Mouse (Mus musculus) urinary bladder, postnatal 14 days (tissue): ENCODE data around the gene Naa16.

Source experiments
- DNase-seq: peaks from one replicate; pipeline ENCODE4 v3.0.0; 2021; ENCODE audit warnings: low spot score

Gene Naa16

DNA sequence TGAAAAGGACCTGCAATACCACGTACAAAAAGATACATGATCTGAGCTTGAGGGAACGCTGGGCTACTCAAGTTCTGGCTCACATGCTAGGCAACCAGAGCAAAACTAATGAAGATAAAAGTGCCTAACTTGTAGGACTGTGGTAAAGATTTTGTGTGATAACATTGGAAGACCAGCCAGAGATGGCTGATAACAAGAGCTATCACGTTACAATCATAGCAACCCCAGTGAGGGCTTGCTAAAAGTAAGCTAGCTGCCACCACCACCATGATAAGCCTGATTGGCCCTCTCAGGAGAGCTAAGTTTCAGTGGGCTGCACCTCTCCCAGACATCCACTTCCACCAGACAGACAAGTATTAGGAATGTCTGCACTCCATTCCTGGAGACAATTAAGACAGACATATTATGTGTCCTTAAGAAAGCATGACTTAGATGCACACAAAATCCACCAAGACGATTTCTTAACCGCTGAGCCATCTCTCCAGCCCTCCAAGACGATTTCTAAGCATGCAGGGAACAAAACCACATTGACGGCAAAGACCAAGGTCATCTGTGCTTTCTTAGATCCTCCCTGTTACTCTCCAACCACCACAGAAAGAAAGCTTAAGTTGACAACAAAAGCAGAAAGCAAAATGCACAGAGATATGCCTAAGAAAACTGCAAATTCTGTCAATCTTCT is 92.1 kb downstream of the Naa16 start:
- DNase-seq, result no peak

DNA sequence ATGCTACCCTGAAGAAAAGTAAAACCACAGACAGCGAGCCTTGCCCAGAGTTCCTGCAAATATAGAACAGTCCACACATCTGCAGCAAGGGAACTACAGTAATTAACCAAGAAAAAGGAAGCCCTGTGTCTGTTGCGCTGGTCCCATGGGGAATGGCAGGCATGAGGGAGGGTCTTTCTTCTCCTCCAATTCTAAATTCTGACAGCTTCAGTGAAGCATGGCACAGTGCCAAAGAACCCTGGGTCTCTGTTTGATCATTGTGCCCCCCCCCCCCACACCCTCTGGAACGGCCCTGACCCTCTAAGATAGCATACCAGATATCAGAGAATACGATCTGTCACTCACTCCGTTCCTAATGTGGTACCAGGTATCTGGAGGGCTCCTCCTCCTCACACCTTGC is 93.7 kb downstream of the Naa16 start:
- DNase-seq, result no peak

DNA sequence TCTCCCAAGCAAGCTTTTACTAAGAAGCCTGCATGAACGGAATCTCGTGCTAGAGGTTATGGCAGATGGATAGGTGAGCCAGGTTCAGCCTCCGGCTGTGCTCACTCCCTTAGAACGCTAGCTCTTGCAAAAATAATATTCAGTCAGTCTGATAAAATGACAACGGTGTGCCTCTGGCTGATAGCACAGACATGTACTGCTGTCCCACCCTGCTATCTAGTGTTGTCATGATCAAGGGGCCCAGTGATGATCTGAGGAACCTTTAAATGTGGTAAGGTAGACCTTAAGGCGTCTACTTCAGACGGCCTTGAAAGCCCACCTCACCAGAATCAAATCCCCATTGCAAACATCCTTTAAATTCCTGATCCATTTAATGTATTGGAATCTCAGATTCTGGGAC is 94.4 kb downstream of the Naa16 start:
- DNase-seq, result no peak

DNA sequence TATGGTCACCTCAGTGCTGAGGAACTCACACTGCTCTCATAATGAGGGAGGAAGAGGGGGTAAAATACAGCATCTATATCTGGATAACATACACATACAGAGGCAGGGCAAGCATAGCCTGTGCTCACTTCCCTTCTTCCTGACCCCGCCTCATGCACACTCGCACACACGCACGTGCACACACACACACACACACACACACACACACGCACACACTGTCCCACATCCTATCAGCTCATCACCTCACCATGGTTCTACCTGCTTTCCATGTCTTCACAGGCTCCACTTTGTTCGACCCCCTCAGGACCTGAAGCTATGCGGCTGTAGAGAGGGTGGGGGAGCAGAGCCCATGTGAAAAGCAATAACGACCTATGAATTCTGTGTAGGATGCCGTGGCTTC is 95.0 kb downstream of the Naa16 start:
- DNase-seq, result no peak

DNA sequence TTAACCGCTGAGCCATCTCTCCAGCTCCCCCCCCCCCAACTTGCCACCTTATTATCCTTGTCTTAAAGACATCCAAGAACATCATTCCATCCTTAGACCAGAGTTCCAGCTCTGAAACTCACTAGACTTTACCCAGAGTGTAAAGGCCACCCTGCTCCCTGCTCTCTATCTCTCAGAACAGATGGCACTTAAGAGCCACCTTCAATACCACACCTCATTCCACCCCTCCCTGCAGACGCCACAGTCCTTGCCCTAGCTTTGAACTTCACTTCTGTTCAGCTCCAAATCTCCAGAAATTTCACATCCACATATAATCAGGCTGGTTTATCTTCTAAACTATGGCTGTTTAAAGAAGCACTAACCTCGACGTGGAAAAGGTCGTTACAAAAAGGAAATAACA is 95.6 kb downstream of the Naa16 start:
- DNase-seq, result no peak

DNA sequence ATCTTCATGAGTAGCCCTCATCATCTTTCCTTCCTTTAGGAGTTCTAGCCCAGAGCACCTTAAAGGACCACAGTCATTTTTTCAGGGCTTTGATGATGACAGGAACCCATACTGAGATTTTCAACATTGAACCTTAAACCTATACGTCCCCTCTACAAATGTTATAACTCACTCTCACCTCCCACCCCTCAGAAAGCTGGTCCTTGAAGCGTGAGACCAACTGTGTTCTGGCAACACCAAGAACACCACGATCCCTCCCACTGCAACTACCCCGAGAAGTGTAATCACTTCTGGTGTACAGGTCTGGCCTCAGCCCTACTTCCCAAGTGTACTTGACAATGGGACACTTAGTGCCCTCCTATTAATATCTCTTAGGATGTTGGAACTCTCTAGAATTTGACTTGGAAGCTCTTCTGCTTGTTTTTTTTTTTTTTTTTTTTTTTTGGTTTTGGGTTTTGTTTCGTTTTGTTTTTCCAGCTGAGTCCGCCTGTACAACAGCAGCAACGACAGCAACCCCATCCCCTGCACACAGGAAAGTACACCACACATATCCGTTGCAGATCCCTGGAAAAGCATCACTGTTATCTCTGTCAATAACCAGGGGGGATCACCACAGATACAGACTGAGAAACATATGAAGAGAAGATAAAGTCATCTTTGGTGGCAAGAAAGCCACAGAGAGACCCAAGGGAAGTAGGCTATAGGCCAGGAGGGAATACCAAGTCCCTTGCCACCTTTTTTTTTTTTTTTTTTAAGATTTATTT is 96.3 kb downstream of the Naa16 start:
- DNase-seq, result no peak

DNA sequence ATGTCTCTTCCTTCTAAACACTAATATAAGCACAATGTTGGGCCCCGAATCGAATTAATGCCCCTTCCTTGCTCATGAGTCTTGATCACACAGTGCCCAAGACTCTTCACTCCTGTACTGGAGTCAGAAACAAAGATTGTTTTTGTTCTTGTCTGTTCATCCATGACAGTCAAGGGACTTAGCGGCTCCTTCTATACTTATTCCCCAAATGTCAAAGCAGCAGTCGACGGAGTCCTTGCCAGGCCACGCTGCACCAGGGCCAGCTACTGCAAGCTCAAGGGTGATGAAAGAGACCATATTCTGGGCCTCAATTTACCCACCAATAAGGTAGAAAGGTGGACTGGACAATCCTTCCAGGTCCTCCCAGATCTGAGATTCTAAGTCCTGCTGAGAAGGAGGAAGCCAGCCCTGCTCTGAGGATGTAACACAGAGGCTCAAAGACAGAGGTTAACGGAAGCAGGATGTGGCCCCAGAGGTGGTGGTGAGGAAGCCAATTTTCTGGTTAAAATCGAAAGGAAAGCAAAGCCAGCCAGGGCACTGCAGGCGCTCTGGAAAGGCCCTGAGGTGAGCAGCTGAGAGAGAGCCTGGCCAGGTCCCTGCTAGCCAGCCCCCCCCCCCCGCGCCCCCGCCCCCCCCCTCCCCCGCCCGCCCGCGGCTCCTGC is 97.3 kb downstream of the Naa16 start:
- no peak for DNase-seq

DNA sequence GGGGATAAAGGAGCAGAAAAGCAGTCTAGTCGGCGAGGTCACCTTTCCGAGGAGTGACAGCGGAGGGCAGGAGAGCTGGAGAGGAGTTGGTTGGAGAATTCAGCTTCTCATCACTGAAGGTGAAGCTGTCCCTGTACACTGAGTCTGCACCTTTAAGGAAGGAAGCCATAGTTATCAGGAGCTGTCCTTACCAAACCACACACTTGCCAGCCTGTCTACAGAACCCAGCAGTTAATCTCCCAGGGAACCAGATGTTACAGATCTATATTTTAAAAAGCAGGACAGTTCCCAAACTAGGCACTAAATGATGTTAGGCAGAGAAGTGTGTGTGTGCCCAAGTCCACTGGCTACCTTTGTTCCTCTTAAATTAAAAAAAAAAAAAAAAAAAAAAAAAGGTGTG is 98.9 kb downstream of the Naa16 start:
- DNase-seq, result no peak

DNA sequence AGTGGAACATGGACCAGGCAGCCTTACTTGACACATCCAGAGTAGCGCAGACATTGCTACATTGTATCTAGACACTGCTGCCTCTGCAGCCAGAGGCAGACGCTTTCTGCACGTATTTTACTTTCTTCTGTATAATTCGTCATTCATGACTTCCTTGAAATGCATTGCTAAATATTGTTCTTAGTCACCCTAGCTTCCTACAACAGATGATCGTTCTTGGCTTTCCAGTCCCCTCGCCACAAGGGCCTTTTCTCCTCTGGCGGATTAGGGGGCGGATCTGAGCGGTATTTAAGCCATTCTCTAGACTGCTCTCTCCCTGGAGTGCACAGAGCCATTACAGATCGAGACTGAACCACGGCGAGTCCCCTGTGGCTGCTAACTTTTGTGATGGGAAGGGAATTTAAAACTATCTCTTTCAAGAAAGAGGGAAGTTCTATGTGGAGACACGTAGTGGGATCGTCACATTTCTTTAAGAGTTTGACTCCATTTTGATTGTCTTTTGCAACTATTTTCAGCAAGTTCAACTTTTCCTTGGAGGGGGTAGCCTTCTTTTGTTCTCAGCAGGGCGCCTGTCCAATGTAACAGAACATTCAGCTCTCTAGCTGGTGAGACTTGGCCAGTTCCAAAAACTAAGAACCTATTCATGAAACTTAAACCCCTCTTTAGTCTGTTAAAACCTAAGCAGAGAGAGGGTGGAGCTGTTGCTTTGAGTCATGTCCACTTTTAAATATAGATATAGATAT is 99.7 kb downstream of the Naa16 start:
- DNase-seq, result no peak

DNA sequence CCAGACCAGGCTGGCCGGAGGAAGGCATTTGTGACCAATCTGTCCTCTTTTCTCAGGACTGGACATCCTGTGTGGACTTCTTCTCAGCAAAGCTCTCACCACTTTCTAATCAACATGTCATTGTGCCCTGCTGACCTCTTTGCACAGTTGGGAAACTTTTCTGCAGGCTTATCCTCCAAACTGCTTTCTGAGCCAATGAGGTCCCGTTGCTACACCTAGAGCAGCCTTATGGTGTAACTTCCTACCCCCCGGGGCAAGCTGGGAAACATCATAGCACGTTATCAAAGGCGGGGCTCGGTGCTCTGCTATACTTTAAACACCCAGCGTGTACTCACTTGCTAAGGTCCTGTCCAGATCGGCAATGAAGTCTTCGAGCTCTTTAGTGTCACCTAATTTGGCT is 100.7 kb downstream of the Naa16 start:
- no peak for DNase-seq

DNA sequence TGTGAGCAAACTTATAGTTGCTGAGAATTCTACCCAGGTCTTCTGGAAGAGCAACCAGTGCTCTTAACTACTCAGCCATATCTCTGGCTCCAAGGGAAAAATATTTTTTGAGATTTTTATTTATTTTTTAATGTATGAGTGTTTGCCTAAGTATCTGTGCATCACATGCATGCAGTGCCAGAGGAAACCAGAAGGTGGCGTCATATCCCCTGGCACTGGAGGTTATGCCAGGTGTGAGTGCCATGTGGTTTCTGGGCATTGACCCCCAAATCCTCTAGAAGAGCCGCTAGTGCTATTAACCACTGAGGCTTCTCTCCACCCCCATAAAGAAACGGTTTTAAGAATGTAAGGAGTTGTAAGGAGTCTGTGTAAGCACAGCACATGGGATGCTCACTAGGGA is 102.3 kb downstream of the Naa16 start:
- no peak for DNase-seq

DNA sequence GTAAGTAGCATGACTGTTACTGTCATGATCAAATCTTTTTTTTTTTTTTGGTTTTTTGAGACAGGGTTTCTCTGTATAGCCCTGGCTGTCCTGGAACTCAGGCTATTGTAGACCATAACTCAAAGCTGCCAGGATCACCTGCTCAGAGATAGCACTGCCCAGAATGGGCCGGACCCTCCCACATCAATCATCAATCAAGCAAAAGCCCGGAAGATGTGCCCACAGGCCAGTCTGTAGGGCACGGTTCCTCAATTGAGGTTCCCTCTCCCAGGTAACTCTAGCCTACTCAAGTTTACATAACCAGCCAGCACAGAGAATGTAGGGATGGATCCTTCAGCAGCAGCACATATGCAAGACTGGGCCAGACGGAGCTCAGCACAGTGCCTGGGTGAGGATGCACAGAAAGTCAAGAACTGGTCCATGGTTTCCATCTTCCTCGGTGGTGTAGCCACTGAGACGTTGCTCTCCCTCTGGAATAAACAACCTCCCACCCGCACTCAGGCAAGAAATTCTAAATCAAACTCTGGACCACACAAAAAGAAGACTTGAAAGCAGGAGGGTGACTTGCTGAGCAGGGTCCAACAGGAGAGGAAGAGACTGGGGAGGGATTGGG is 103.2 kb downstream of the Naa16 start:
- no peak for DNase-seq

DNA sequence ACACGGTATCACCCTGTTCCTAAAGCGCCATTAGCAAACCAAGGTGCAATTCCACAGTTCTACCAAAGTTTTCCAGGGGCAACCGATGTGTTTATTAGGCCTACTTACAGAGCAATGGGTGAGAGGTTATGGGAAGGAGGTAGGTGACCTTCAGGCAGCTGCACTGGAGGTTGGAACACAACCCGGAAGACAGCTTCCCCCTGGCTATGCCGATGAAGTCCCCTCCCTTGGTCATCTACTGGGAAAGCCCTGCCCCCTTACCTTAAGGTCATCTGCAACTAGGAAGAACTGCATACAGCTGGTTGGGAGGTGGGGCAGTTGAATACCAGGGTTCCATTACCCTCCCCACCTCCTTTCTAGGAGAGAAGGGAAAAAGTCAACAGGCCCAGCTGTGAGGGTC is 105.0 kb downstream of the Naa16 start:
- DNase-seq, result no peak

DNA sequence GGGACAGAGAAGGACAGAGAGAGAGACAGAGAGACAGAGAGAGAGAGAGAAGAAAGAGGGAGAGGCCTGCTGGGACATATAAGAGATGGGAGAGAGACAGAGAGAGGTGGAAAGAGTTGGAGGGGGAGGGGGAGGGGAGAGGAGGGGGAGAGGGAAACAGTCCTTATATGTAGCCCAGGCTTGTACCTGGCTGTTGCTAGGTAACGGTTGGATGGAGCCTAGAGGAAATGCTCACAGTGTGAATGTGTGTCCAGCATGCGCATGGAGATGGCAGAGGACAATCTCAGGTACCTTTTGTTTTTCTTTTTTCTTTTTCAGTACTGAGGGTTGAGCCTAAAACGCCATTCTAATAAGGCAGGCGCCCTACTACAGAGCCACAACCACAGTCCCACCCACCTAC is 106.0 kb downstream of the Naa16 start:
- no peak for DNase-seq

DNA sequence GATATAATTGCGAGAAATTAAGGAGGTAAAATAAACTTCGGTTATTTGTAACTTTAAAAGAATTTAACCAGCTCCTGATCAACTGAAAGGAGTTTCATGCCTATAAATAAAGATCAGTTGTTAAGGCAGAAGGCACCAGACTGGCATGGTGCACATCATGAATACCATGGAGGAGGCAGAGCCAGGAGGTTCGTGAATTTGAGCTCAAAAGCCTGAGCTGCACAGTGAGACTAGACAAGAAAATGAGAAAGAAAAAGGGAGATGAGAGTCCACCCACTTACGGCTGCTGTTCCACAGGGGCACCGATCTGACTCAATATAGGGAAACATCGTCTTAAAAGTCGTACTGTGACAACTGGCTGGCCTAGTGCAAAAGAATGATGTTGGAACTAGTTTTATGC is 106.6 kb downstream of the Naa16 start:
- DNase-seq, result no peak

DNA sequence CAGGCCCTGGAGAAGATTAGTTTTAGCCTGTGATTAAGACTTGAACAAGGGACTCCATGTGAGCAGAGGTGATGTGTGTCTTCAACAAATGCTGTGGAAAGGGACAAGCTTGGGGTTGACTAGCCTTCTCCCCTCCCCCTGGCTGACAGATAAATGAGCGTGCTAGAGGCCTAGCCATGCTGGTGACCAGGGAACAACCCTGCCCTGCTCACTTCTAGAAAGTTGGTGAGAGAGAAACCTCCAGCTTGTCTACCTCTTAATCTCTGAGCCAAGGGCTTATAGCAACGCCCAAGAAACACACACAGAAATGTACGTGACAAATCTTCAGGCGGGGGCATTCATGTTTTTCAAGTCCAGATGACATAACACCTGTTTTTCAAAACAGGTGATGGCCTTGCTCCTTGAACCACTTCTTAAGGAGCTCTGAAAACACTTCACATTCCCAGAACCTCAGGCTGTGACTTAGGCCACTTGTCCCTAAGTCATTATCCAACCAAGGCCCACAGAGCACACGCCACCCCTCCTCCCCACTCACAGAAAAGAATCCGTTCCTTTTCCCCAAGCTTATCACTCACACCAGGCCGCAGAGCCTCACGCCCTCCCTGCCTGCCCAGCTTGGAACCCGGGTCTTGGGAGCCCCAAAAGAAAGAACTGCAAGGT is 108.6 kb downstream of the Naa16 start:
- DNase-seq, result no peak

DNA sequence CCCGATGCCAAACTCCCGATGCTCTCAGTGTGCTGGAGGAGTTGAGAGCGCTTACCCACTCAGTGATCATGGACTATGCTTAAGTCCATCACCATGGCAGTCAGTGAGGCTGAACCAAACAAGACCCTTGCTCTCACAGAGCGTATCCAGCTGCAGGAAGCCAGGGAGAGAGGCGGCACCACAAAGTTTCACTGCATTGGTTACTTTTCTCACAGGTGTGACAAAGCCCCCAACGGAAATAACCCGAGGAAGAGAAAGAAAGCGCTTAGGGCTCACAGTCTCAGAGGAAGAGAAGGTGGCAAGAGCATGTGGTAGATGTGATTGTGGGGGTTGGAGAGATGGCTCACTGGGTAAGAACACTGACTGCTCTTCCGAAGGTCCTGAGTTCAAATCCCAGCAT is 110.1 kb downstream of the Naa16 start:
- no peak for DNase-seq

DNA sequence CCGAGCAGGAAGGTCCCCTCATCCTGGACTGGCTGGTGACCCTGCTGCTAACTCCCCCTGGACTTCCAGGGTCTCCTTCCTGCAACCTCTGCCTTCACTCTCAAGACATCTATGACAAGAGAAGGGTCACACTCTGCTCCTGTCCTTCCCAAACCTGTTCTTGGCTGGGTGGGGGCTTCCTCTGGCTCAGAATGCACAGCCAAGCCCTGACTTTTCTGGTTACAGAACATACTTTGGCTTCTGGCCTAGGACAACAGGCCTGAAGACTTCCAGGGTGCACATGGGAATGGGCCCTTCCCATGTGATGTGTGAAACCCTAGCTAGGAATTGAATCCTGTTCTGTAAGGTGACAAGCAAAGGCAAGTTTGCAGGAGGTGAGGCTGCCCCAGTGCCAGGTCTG is 111.1 kb downstream of the Naa16 start:
- no peak for DNase-seq

DNA sequence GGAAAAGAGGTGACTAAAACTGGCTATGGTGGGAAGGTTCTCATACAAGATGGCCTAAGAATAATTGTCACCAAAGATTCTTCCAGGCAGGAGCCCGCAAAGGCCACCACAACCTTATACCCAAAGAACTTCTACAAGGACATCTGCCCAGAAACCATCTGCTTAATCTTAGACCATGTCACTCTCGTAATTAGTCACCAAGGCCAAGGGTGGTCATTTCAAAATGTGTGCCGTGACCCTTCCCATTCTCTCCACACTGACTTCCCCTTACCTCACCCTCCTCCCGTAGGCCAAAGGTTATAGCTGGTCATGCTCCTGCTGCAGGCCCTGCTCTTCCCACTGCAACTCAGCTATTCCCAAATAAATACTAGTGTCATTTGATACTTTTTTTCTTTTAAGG is 111.7 kb downstream of the Naa16 start:
- DNase-seq, result no peak

DNA sequence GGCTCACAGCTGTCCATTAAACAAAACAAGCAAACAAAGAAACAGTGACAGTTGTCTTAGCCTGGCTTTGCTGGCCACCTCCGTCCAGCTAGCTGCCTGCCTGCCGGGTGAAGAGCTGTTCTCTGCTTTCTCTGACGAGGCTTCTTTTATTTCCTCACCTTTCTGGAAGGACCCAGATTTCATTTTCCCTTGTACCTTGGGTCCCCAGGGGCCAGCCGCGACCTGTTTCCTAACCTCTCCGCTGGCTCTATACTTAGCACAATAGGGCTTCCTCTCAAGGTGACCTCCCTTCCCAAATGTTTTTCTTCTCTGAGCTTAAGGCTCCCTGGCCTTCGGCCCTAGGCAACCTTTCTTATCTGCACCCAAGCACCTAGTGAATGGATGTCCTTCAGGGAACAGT is 112.7 kb downstream of the Naa16 start:
- DNase-seq, result no peak

DNA sequence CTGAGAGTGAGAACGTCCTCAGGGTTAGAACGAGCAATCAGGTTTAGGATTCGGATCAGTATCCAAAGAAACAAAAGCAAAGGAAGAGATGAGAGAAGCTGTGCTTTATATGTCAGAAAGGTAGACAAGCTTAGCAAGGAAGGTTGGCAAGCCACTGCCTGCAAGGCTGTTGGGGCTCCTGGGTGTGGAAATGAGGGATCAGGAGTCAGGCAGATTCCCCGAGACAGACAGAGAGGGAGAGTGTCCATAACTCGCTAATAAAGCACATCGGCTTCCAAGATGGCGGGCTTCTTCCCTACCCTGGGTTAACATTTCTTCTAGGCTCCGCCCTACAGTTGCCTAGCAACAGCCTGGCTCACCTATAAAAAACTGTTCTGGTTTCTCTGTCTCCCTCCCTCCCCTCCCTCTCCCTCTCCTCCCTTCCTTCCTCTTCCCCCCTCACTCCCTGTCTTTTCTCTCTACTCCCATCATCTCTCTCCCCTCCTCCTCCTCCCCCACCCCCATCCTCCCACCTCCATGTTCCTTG is 114.6 kb downstream of the Naa16 start:
- DNase-seq, result no peak

DNA sequence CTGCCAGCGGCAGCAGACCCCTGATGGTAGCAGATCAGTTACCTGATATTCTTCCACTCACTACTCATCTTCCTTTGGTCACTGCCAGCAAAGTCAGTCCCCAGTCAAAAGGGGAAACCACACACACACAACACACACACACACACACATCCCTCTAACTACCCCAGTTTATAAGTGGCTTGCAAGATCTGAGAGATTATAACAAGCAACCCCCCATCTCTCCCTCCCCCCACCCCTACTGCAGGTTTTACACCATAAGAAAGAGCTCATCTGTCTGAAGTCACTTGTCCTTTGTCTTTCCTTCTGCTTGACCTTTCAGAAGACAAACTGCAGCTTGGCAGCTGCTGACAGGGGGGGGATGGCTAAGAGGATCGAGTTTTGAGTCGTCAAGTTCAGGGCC is 115.1 kb downstream of the Naa16 start:
- no peak for DNase-seq
